Mouse (Mus musculus) kidney, postnatal 0 days (tissue): ENCODE results near the gene Gapdhs. TPM values are rescaled to one million over a fixed set of nuclear protein-coding genes. Genes with fewer than 3 reads are reported as not detected.

Experiments used
- ATAC-seq: fragments of 200-750 bp; cut with Nextera tagmentation; replicated peaks from 2 replicates; pipeline ENCODE4 v1.8.0; 2017; ENCODE audit warnings: low read depth, moderate number of reproducible peaks, moderate TSS enrichment, moderate library complexity; ENCODE audit not compliant: low FRiP score
- DNase-seq: peaks from one replicate; pipeline ENCODE4 v3.0.0-alpha.2; 2016; ENCODE audit warnings: low spot score
- H3K27ac ChIP-seq: fragments of 300-500 bp; sonication (generic); 2 replicates; pipeline ENCODE4 v1.5.1; 2014; ENCODE audit warnings: mild to moderate bottlenecking
- H3K27me3 ChIP-seq: fragments of 300-500 bp; sonication (generic); 2 replicates; pipeline ENCODE4 v1.6.1; 2014; ENCODE audit warnings: low read length, mixed read lengths; ENCODE audit not compliant: insufficient read depth
- H3K36me3 ChIP-seq: fragments of 300-500 bp; sonication (generic); 2 replicates; pipeline ENCODE4 v1.6.1; 2014; ENCODE audit warnings: low read length, mixed read lengths; ENCODE audit not compliant: insufficient read depth
- H3K4me1 ChIP-seq: fragments of 300-500 bp; sonication (generic); replicated peaks from 2 replicates; pipeline ENCODE4 v1.6.1; 2014; ENCODE audit warnings: antibody characterized with exemption, low read length, mixed read lengths; ENCODE audit not compliant: insufficient read depth
- H3K4me2 ChIP-seq: fragments of 300-500 bp; sonication (generic); 2 replicates; pipeline ENCODE4 v1.6.1; 2014; ENCODE audit warnings: mild to moderate bottlenecking, low read length, moderate library complexity, mixed read lengths
- H3K4me3 ChIP-seq: fragments of 300-500 bp; sonication (generic); replicated peaks from 2 replicates; pipeline ENCODE4 v1.5.1; 2014; ENCODE audit warnings: low read depth, low read length
- H3K9ac ChIP-seq: fragments of 300-500 bp; sonication (generic); 2 replicates; pipeline ENCODE4 v1.6.1; 2014; ENCODE audit warnings: low read depth, low read length
- H3K9me3 ChIP-seq: fragments of 300-500 bp; sonication (generic); replicated peaks from 2 replicates; pipeline ENCODE4 v1.6.1; 2016; ENCODE audit warnings: low read length, inconsistent platforms, mixed read lengths
- CTCF ChIP-seq: IDR thresholded peaks from 2 replicates; pipeline ENCODE4 v1.5.1; 2016; ENCODE audit warnings: antibody characterized with exemption, low read depth, mild to moderate bottlenecking, moderate library complexity
- WGBS: fragments of 180-500 bp; shearing (Covaris S2); extraction: QIAGEN DNeasy Blood & Tissue Kit; methylation state at CpG from one replicate; pipeline ENCODE4 v1.1.7; 2014; 5-methylcytosine and 5-hydroxymethylcytosine counted together
- polyA plus RNA-seq: library from polyadenylated mRNA; unstranded; fragments of >200 nt; fragmentation: Nextera tagmentation; extraction: Ambion mirVana; gene quantifications from 2 replicates; pipeline ENCODE4 v1.2.1, GENCODE M21; 2015

Gene Gapdhs
- polyA plus RNA-seq, 1 experiment from 2014 or later: 0.32 TPM

- no peak overlapping the region for H3K9ac ChIP-seq
- no peak overlapping the region for H3K27ac ChIP-seq
- no peak for TF ChIP-seq CTCF
- no peaks in the 10 kb centered on the region for H3K9me3 ChIP-seq
- H3K4me3 ChIP-seq: no peak overlapping the region
- DNase-seq: no peak
- no peaks in the 10 kb centered on the region for H3K36me3 ChIP-seq
- ATAC-seq: no peak
- H3K4me2 ChIP-seq: no peak overlapping the region
- no peaks in the 10 kb centered on the region for H3K27me3 ChIP-seq
- 29% methylated on average over 11 of the region's 11 CpGs for WGBS
- no peaks in the 10 kb centered on the region for H3K4me1 ChIP-seq
Measured at GRCm38 (mm10) chr7:30765173-30765572, 21.7 kb upstream of the Gapdhs start.

- no peak for ATAC-seq
- H3K9me3 ChIP-seq: no peaks in the 10 kb centered on the region
- WGBS: 33% methylated on average over 5 of the region's 5 CpGs
Measured at GRCm38 (mm10) chr7:30763456-30763855, 20.0 kb upstream of the Gapdhs start, which contains the start of gene Dmkn. Dmkn (plus strand) TSS chr7:30763756.

GRCm38 (mm10) chr7:30761769-30762352, 18.4 kb upstream of the Gapdhs start:
- no peak overlapping the region for H3K9ac ChIP-seq
- H3K36me3 ChIP-seq: no peaks in the 10 kb centered on the region
- no peak overlapping the region for H3K27ac ChIP-seq
- DNase-seq (no peak), ATAC-seq (no peak)
- no peak for TF ChIP-seq CTCF
- H3K4me1 ChIP-seq: no peaks in the 10 kb centered on the region
- H3K27me3 ChIP-seq: no peaks in the 10 kb centered on the region
- 80% methylated on average over 4 of the region's 4 CpGs for WGBS
- H3K9me3 ChIP-seq: no peaks in the 10 kb centered on the region
- H3K4me3 ChIP-seq: no peak overlapping the region
- no peak overlapping the region for H3K4me2 ChIP-seq

More at GRCm38 (mm10) chr7:30763456-30763855, 20.0 kb upstream of the Gapdhs start, which contains the start of gene Dmkn:
- no peak for TF ChIP-seq CTCF
- Histone ChIP-seq H3K4me2 (no peak within 1 kb of the TSS), H3K4me3 (no peak within 1 kb of the TSS), H3K36me3 (no peaks in the 10 kb centered on the region), H3K27me3 (no peaks in the 10 kb centered on the region), H3K4me1 (no peaks in the 10 kb centered on the region), H3K27ac (no peak within 1 kb of the TSS), H3K9ac (no peak within 1 kb of the TSS)
- no peak for DNase-seq

GRCm38 (mm10) chr7:30758853-30759252, 15.4 kb upstream of the Gapdhs start:
- Histone ChIP-seq H3K36me3 (no peaks in the 10 kb centered on the region), H3K27ac (no peak overlapping the region), H3K9me3 (no peaks in the 10 kb centered on the region), H3K27me3 (no peaks in the 10 kb centered on the region), H3K4me1 (no peaks in the 10 kb centered on the region), H3K9ac (no peak overlapping the region), H3K4me2 (no peak overlapping the region), H3K4me3 (no peak overlapping the region)
- DNase-seq (peak; percentile 64), ATAC-seq (peak; percentile 34; the same call in 1 of the 2 replicates)
- peak; percentile 69 for TF ChIP-seq CTCF
- WGBS: 19% methylated on average over 4 of the region's 4 CpGs

GRCm38 (mm10) chr7:30757001-30757400, 13.5 kb upstream of the Gapdhs start:
- H3K27ac ChIP-seq: no peak overlapping the region
- 83% methylated on average over 3 of the region's 3 CpGs for WGBS
- H3K4me2 ChIP-seq: no peak overlapping the region
- no peaks in the 10 kb centered on the region for H3K4me1 ChIP-seq
- no peaks in the 10 kb centered on the region for H3K27me3 ChIP-seq
- DNase-seq (no peak), ATAC-seq (peak; percentile 23; the same call in 1 of the 2 replicates)
- no peak for TF ChIP-seq CTCF
- H3K9ac ChIP-seq: no peak overlapping the region
- H3K4me3 ChIP-seq: no peak overlapping the region
- H3K36me3 ChIP-seq: no peaks in the 10 kb centered on the region
- H3K9me3 ChIP-seq: no peaks in the 10 kb centered on the region

GRCm38 (mm10) chr7:30751086-30751669, 7.7 kb upstream of the Gapdhs start, which contains the start of gene Sbsn:
Sbsn (plus strand) TSS chr7:30751471.
- no peak for TF ChIP-seq CTCF
- Histone ChIP-seq H3K27me3 (no peaks in the 10 kb centered on the region), H3K4me1 (0 out of 2 replicates have a peak, but pooled peaks cover 4% of the 10 kb centered on the region), H3K9ac (no peak within 1 kb of the TSS), H3K4me3 (no peak within 1 kb of the TSS), H3K27ac (0 out of 2 replicates have a peak within 1 kb of the TSS, but pooled peaks have one; percentile 42), H3K36me3 (no peaks in the 10 kb centered on the region), H3K9me3 (no peaks in the 10 kb centered on the region), H3K4me2 (no peak within 1 kb of the TSS)
- peak; percentile 27 for DNase-seq
- 29% methylated on average over 5 of the region's 5 CpGs for WGBS
- peak; percentile 27; the same call in 1 of the 2 replicates for ATAC-seq
